Mouse (Mus musculus) intestine, postnatal 0 days (tissue): ENCODE measurements around the gene Cd300ld4. TPM values are rescaled to one million over a fixed set of nuclear protein-coding genes. Genes with fewer than 3 reads are reported as not detected.

Experiments
- ATAC-seq: fragments of 200-750 bp; cut with Nextera tagmentation; 2 replicates; pipeline ENCODE4 v1.8.0; 2017; ENCODE audit warnings: mild to moderate bottlenecking, moderate TSS enrichment, moderate library complexity
- H3K27ac ChIP-seq: fragments of 300-500 bp; sonication (generic); 2 replicates; pipeline ENCODE4 v1.5.1; 2014; ENCODE audit warnings: mild to moderate bottlenecking, low read depth, low read length, moderate library complexity
- H3K27me3 ChIP-seq: fragments of 300-500 bp; sonication (generic); replicated peaks from 2 replicates; pipeline ENCODE4 v1.6.1; 2014; ENCODE audit warnings: low read length, mixed read lengths; ENCODE audit not compliant: control insufficient read depth, insufficient read depth
- H3K36me3 ChIP-seq: fragments of 300-500 bp; sonication (generic); 2 replicates; pipeline ENCODE4 v1.6.1; 2014; ENCODE audit warnings: mild to moderate bottlenecking, moderate library complexity; ENCODE audit not compliant: control insufficient read depth, insufficient read depth
- H3K4me1 ChIP-seq: fragments of 300-500 bp; sonication (generic); replicated peaks from 2 replicates; pipeline ENCODE4 v1.6.1; 2014; ENCODE audit warnings: antibody characterized with exemption, low read length, mixed read lengths; ENCODE audit not compliant: control insufficient read depth, insufficient read depth
- H3K4me2 ChIP-seq: fragments of 300-500 bp; sonication (generic); replicated peaks from 2 replicates; pipeline ENCODE4 v1.6.1; 2014; ENCODE audit warnings: low read depth, mild to moderate bottlenecking, moderate library complexity
- H3K4me3 ChIP-seq: fragments of 300-500 bp; sonication (generic); 2 replicates; pipeline ENCODE4 v1.5.1; 2014; ENCODE audit warnings: low read depth, low read length
- H3K9ac ChIP-seq: fragments of 300-500 bp; sonication (generic); 2 replicates; pipeline ENCODE4 v1.6.1; 2014; ENCODE audit warnings: mild to moderate bottlenecking, low read depth, low read length
- H3K9me3 ChIP-seq: fragments of 300-500 bp; sonication (generic); 2 replicates; pipeline ENCODE4 v1.6.1; 2016; ENCODE audit warnings: mixed run types; ENCODE audit not compliant: control insufficient read depth
- CTCF ChIP-seq: sonication (generic); IDR thresholded peaks from 2 replicates; pipeline ENCODE4 v1.5.1; 2016; ENCODE audit warnings: low read depth, mild to moderate bottlenecking, control low read depth, antibody characterized with exemption, moderate library complexity
- WGBS: fragments of 180-500 bp; shearing (Covaris S2); extraction: QIAGEN DNeasy Blood & Tissue Kit; methylation state at CpG from one replicate; pipeline ENCODE4 v1.1.7; 2014; 5-methylcytosine and 5-hydroxymethylcytosine counted together
- polyA plus RNA-seq: library from polyadenylated mRNA; unstranded; fragments of >200 nt; fragmentation: Nextera tagmentation; extraction: Ambion mirVana; gene quantifications from 2 replicates; pipeline ENCODE4 v1.2.1, GENCODE M21; 2015

Cd300ld4 gene
- polyA plus RNA-seq, 1 experiment from 2014 or later = not detected

- no peak within 1 kb of the TSS for H3K4me2 ChIP-seq
- no peaks in the 10 kb centered on the region for H3K27me3 ChIP-seq
- H3K9ac ChIP-seq = no peak within 1 kb of the TSS
- H3K27ac ChIP-seq = no peak within 1 kb of the TSS
- WGBS = 69% methylated on average over 4 of the region's 4 CpGs
- TF ChIP-seq CTCF = no peak
- H3K9me3 ChIP-seq = no peaks in the 10 kb centered on the region
- no peak for ATAC-seq
- no peaks in the 10 kb centered on the region for H3K36me3 ChIP-seq
- H3K4me1 ChIP-seq = no peaks in the 10 kb centered on the region
- no peak within 1 kb of the TSS for H3K4me3 ChIP-seq
Observed at GRCm38 (mm10) chr11:114989793-114990192, 37.0 kb downstream of the Cd300ld4 start, which contains the start of gene Cd300ld. Gene Cd300ld (minus strand): TSS chr11:114989922.

GRCm38 (mm10) chr11:114981866-114982265, 44.9 kb downstream of the Cd300ld4 start:
- 71% methylated on average over 4 of the region's 4 CpGs for WGBS
- no peak for TF ChIP-seq CTCF
- Histone ChIP-seq H3K4me3 (no peak overlapping the region), H3K9ac (no peak overlapping the region), H3K4me2 (no peak overlapping the region), H3K9me3 (0 out of 2 replicates have a peak, but pooled peaks cover 5% of the 10 kb centered on the region), H3K27me3 (no peaks in the 10 kb centered on the region), H3K4me1 (no peaks in the 10 kb centered on the region), H3K36me3 (no peaks in the 10 kb centered on the region), H3K27ac (no peak overlapping the region)
- no peak for ATAC-seq

- WGBS = 77% methylated on average over 10 of the region's 10 CpGs
- H3K4me2 ChIP-seq = no peak overlapping the region
- no peaks in the 10 kb centered on the region for H3K27me3 ChIP-seq
- H3K4me3 ChIP-seq = no peak overlapping the region
- no peak overlapping the region for H3K27ac ChIP-seq
- 0 out of 2 replicates have a peak, but pooled peaks cover 3% of the 10 kb centered on the region for H3K9me3 ChIP-seq
- H3K4me1 ChIP-seq = no peaks in the 10 kb centered on the region
- H3K9ac ChIP-seq = no peak overlapping the region
- ATAC-seq = no peak
- no peak for TF ChIP-seq CTCF
- no peaks in the 10 kb centered on the region for H3K36me3 ChIP-seq
Observed at GRCm38 (mm10) chr11:114972726-114973125, 54.1 kb downstream of the Cd300ld4 start.

Other genes starting within 250 kb of the Cd300ld4 start
- gene Btbd17, start 231.1 kb downstream of the Cd300ld4 start, polyA plus RNA-seq = 0.14 and 0.20 TPM in 2 replicates
- not detected in 2 replicates for gene Gpr142, start 228.1 kb downstream of the Cd300ld4 start, polyA plus RNA-seq
- 2.3 and 2.8 TPM in 2 replicates for gene Gprc5c, start 175.9 kb downstream of the Cd300ld4 start, polyA plus RNA-seq
- gene Cd300a, start 137.0 kb downstream of the Cd300ld4 start, polyA plus RNA-seq = 2.2 and 2.3 TPM in 2 replicates
- 0.07 and 0.14 TPM in 2 replicates for gene Cd300lb, start 92.6 kb downstream of the Cd300ld4 start, polyA plus RNA-seq
- gene Cd300c, start 57.9 kb downstream of the Cd300ld4 start, polyA plus RNA-seq = not detected in 2 replicates
- 0.10 TPM in 2 replicates for gene Cd300ld, start 37.1 kb downstream of the Cd300ld4 start, polyA plus RNA-seq
- 3.2 and 3.6 TPM in 2 replicates for gene Cd300c2, start 25.1 kb downstream of the Cd300ld4 start, polyA plus RNA-seq
- not detected in 2 replicates for gene Cd300ld2, start 10.8 kb downstream of the Cd300ld4 start, polyA plus RNA-seq
- not detected in 2 replicates for gene Cd300ld5, start 10.8 kb upstream of the Cd300ld4 start, polyA plus RNA-seq
- gene Cd300ld3, start 21.4 kb upstream of the Cd300ld4 start, polyA plus RNA-seq = not detected in 2 replicates
- gene Cd300e, start 35.2 kb upstream of the Cd300ld4 start, polyA plus RNA-seq = 0.09 and 0.13 TPM in 2 replicates
- gene Rab37, start 64.4 kb upstream of the Cd300ld4 start, polyA plus RNA-seq = 3.7 and 3.9 TPM in 2 replicates
- gene Cd300lf, start 107.0 kb upstream of the Cd300ld4 start, polyA plus RNA-seq = 1.1 and 1.3 TPM in 2 replicates
- gene Slc9a3r1, start 136.3 kb upstream of the Cd300ld4 start, polyA plus RNA-seq = 679 and 754 TPM in 2 replicates
- 19.2 and 20.1 TPM in 2 replicates for gene Tmem104, start 160.5 kb upstream of the Cd300ld4 start, polyA plus RNA-seq
- 35.0 and 35.7 TPM in 2 replicates for gene Nat9, start 160.8 kb upstream of the Cd300ld4 start, polyA plus RNA-seq
- not detected in 2 replicates for gene Grin2c, start 240.2 kb upstream of the Cd300ld4 start, polyA plus RNA-seq